Mouse (Mus musculus) heart, adult 2 months (tissue): ENCODE measurements around the gene Pex7. TPM values are rescaled to one million over a fixed set of nuclear protein-coding genes. Genes with fewer than 3 reads are reported as not detected.
A peak's percentile ranks its signal among the peaks of the same experiment; 100 is the strongest.

ENCODE experiments used
- DNase-seq, 2 experiments: peaks; one replicate each; pipeline ENCODE4 v3.0.0; 2021
- H3K27ac ChIP-seq: fragments of 200-600 bp; 2 replicates; pipeline ENCODE4 v1.8.1; 2022
- H3K27me3 ChIP-seq: fragments of 200-500 bp; 2 replicates; pipeline ENCODE4 v1.6.1; 2012; ENCODE audit warnings: mild to moderate bottlenecking, low read length, inconsistent platforms, mixed read lengths; ENCODE audit not compliant: control insufficient read depth, insufficient read depth
- H3K36me3 ChIP-seq: fragments of 200-500 bp; 2 replicates; pipeline ENCODE4 v1.6.1; 2012; ENCODE audit warnings: low read length, inconsistent platforms; ENCODE audit not compliant: control insufficient read depth, insufficient read depth
- H3K4me1 ChIP-seq: fragments of 200-500 bp; 2 replicates; pipeline ENCODE4 v1.6.1; 2011; ENCODE audit warnings: low read length; ENCODE audit not compliant: control insufficient read depth, insufficient read depth
- H3K4me3 ChIP-seq: fragments of 200-600 bp; 2 replicates; pipeline ENCODE4 v1.8.1; 2022
- H3K79me2 ChIP-seq: fragments of 200-500 bp; replicated peaks from 2 replicates; pipeline ENCODE4 v1.6.1; 2012; ENCODE audit warnings: mild to moderate bottlenecking, inconsistent platforms, low read length, moderate library complexity, mixed read lengths; ENCODE audit not compliant: control insufficient read depth, insufficient read depth
- H3K9ac ChIP-seq: fragments of 200-500 bp; 2 replicates; pipeline ENCODE4 v1.6.1; 2012; ENCODE audit warnings: low read depth, mild to moderate bottlenecking, control low read depth, inconsistent platforms, low read length, mixed read lengths
- CTCF ChIP-seq: fragments of 200-600 bp; IDR thresholded peaks from 2 replicates; pipeline ENCODE4 v1.8.1; 2022; ENCODE audit warnings: antibody characterized with exemption, mild to moderate bottlenecking, moderate library complexity
- EP300 ChIP-seq: fragments of 200-500 bp; IDR thresholded peaks from 2 replicates; pipeline ENCODE4 v1.6.1; 2011; ENCODE audit warnings: low read depth, low read length, control low read depth; ENCODE audit not compliant: insufficient read depth
- POLR2A ChIP-seq: fragments of 200-500 bp; IDR thresholded peaks from 2 replicates; pipeline ENCODE4 v1.6.1; 2011; ENCODE audit warnings: mild to moderate bottlenecking, low read depth, low read length, control low read depth; ENCODE audit not compliant: insufficient read depth
- WGBS: fragments of 180-500 bp; shearing (Covaris S2); methylation state at CpG from one replicate; pipeline ENCODE4 v1.1.7; 2018; 5-methylcytosine and 5-hydroxymethylcytosine counted together
- intact Hi-C: fragments of 180-260 bp; cut with DNase I; formaldehyde crosslinking; loops from one replicate; pipeline ENCODE4 v1.15.1; 2025
- polyA plus RNA-seq: library from polyadenylated mRNA; depleted of rRNA; stranded (reverse); fragments of >200 nt; gene quantifications from 2 replicates; pipeline ENCODE4 v1.2.3, GENCODE M21; 2012
- total RNA-seq, 2 experiments: library from RNA; stranded (reverse); gene quantifications; 2 replicates each; pipeline ENCODE4 v1.2.3; 2021

The Pex7 gene
- total and polyA plus RNA-seq, 3 experiments = 32.5 to 37.6 (median 32.8) TPM

- Histone ChIP-seq H3K36me3 (no peaks in the 10 kb centered on the region), H3K27ac (no peak overlapping the region), H3K27me3 (no peaks in the 10 kb centered on the region), H3K9ac (no peak overlapping the region), H3K79me2 (no peaks in the 10 kb centered on the region), H3K4me3 (no peak overlapping the region), H3K4me1 (no peaks in the 10 kb centered on the region)
- no peak for TF ChIP-seq EP300
- TF ChIP-seq POLR2A = no peak
- TF ChIP-seq CTCF = no peak
- DNase-seq = no peak
- WGBS = 79% methylated on average over 5 of the region's 5 CpGs
- intact Hi-C loops = no loop called here
Measured at GRCm38 (mm10) chr10:19831072-19831849, 76.2 kb downstream of the Pex7 start.

- no peak for DNase-seq
- Histone ChIP-seq H3K27me3 (no peaks in the 10 kb centered on the region), H3K27ac (no peak overlapping the region)
Measured at GRCm38 (mm10) chr10:19820986-19821385, 86.5 kb downstream of the Pex7 start.

DNA sequence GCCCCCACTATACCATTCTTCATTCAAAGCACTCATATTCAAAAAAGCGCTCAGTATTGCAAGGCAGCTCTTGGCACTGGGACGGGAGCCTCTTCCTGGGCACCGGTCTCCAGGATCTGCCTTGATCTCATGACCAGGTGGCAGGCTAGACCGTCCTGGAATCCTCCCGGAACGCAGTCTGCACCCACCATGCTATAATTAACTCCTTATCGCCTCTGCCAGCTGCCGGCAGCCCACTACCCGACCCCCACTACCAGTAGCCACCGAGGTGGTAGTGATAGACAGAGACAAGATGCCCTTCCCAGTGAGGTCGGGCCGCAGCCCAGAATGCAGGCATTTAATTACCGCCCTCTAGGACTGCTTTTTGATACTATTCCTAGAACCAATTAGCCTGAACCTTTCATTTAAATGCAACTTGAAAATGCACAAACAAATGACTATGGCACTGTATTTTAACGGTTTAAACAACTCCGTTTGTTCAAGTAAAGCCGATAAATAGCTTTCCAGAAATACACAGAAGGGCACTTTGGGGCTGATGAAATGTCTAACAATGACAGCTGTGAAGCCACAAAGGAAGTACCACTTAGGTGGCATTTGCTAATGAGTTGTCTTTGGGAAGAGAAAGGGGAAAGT lies 88.7 kb downstream of the Pex7 start:
- Histone ChIP-seq H3K4me3 (no peak overlapping the region), H3K79me2 (no peaks in the 10 kb centered on the region), H3K9ac (no peak overlapping the region), H3K27me3 (no peaks in the 10 kb centered on the region), H3K27ac (no peak overlapping the region), H3K36me3 (no peaks in the 10 kb centered on the region), H3K4me1 (no peaks in the 10 kb centered on the region; the same call in 1 of the 2 replicates)
- intact Hi-C loops = no loop called here
- no peak for DNase-seq
- TF ChIP-seq EP300 (no peak), CTCF (no peak)
- 26% methylated on average over 16 of the region's 16 CpGs for WGBS

More at GRCm38 (mm10) chr10:19820986-19821385, 86.5 kb downstream of the Pex7 start:
- TF ChIP-seq POLR2A (no peak), EP300 (no peak), CTCF (no peak)
- Histone ChIP-seq H3K4me3 (no peak overlapping the region), H3K9ac (no peak overlapping the region), H3K4me1 (no peaks in the 10 kb centered on the region), H3K79me2 (no peaks in the 10 kb centered on the region), H3K36me3 (no peaks in the 10 kb centered on the region)
- intact Hi-C loops = no loop called here
- 59% methylated on average over 3 of the region's 3 CpGs for WGBS

- intact Hi-C loops = no loop called here
- WGBS = 8% methylated on average over 8 of the region's 8 CpGs
- Histone ChIP-seq H3K4me3 (no peak overlapping the region), H3K27ac (no peak overlapping the region), H3K4me1 (no peaks in the 10 kb centered on the region; the same call in 1 of the 2 replicates), H3K79me2 (no peaks in the 10 kb centered on the region), H3K27me3 (no peaks in the 10 kb centered on the region), H3K9ac (no peak overlapping the region), H3K36me3 (no peaks in the 10 kb centered on the region)
- peak in 1 of 2 experiments; percentile 10 for DNase-seq
- TF ChIP-seq CTCF = no peak
- no peak for TF ChIP-seq POLR2A
- TF ChIP-seq EP300 = no peak
Measured at GRCm38 (mm10) chr10:19815371-19815770, 92.1 kb downstream of the Pex7 start.

DNA sequence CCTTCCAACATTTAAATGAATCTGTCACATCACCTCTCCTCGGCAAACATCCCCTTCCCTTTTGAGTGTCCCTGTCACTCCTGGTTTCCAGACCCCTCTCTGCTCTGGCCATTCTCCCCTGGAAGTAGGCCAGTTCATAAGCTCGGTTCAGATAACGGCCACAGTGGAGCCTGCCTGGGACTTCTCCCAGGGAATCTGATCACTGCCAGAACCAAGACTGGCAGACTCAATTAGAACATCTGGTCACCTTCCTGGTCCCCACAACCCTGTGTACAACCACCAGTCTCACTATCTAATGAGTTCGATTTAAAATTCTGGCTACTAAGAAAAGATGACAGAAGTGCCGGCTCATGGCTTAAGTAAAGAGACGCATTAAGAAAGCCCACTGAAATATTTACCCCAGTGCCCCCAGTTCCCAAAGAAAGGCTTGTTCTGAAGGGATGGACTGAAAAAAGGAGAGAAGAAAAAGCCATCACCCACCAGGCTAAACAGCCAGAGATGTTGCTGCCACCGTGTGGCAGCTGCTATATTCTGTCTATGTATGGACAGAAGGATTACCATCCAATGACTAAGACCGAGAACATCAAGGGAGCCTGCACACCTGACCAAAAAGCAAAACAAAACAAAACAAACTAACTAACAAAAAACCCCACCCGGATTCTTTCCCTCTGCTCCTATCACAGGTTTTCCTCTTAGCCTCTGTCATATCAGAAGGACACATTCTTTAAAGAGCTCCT lies 95.9 kb downstream of the Pex7 start:
- no peaks in the 10 kb centered on the region for H3K79me2 ChIP-seq
- H3K27me3 ChIP-seq = no peaks in the 10 kb centered on the region
- intact Hi-C loops = loop anchor here (5.0 kb wide), 1 partner anchor 569 kb away; no protein-coding TSS in a partner anchor
- no peak for DNase-seq
- H3K36me3 ChIP-seq = no peaks in the 10 kb centered on the region
- 27% methylated on average over 9 of the region's 9 CpGs for WGBS
- H3K27ac ChIP-seq = no peak overlapping the region
- H3K9ac ChIP-seq = no peak overlapping the region
- no peaks in the 10 kb centered on the region; the same call in 1 of the 2 replicates for H3K4me1 ChIP-seq
- TF ChIP-seq CTCF (peak; percentile 57), EP300 (no peak), POLR2A (no peak)
- H3K4me3 ChIP-seq = no peak overlapping the region
